Comparison of ENCODE assay signal across 19 mouse cellular contexts in genomic region chr13:40754091-40754490, GRCm38 (mm10). TPM values are rescaled to one million over a fixed set of nuclear protein-coding genes. Genes with fewer than 3 reads are reported as not detected.
A peak's percentile ranks its signal among the peaks of the same experiment; 100 is the strongest.
DNase-seq lines count a peak whose midpoint lies in the region.
"Had no signal": no experiment of that assay in that cellular context is flagged by ENCODE, and none has a peak within 500 bp of the region (broad histone marks: within the 10 kb centered on the region; RNA-seq: fewer than 3 reads in every experiment).

No protein-coding gene starts in this region.

- DNase-seq in heart, adult 11 months, result peak; percentile 59
- no peak for DNase-seq in heart, postnatal 10 days
- peak; percentile 55 for DNase-seq in heart, embryonic 10.5 days (ENCODE audit: low spot score)
- no peak for DNase-seq in heart, postnatal 4 days
- DNase-seq: adrenal gland, adult 2 months; adrenal gland, adult 8-10 months; adrenal gland, postnatal 10 days; adrenal gland, postnatal 14 days; adrenal gland, postnatal 25 days; adrenal gland, postnatal 36 days; B cell, adult 2 months; cerebellum, adult 11 months; cerebellum, adult 11-12 months; cerebellum, adult 18-20 months had no signal

- intact Hi-C loops in heart, postnatal 10 days (cut with DNase I), result no loop called here

- no peak overlapping the region for H3K27ac ChIP-seq in heart, embryonic 10.5 days

- H3K36me3 ChIP-seq in heart, embryonic 10.5 days, result no peaks in the 10 kb centered on the region
- H3K36me3 ChIP-seq: G1E had no signal

- no peaks in the 10 kb centered on the region for H3K27me3 ChIP-seq in heart, embryonic 10.5 days (ENCODE audit: insufficient read depth, poor library complexity, severe bottlenecking)
- H3K27me3 ChIP-seq: CH12.LX, Patski had no signal

- H3K4me1 ChIP-seq in heart, embryonic 10.5 days, result no peaks in the 10 kb centered on the region; the same call in 1 of the 2 replicates

- WGBS in heart, embryonic 10.5 days, result 89% methylated on average over 10 of the region's 10 CpGs

- H3K9me3 ChIP-seq in heart, embryonic 10.5 days, result no peaks in the 10 kb centered on the region
- H3K9me3 ChIP-seq: G1E had no signal

- H3K4me3 ChIP-seq in heart, embryonic 10.5 days, result no peak overlapping the region

RNA-seq across cellular contexts. Expression of gene Tfap2a, which starts 15.9 kb away (rescaled TPM):
- total RNA-seq in heart, postnatal 10 days (2021), result under 1 TPM; 0.22 TPM
- 1.0 and 1.6 TPM in 2 replicates for polyA plus RNA-seq in heart, embryonic 10.5 days (2016; fragmentation: Nextera tagmentation; extraction: Ambion mirVana)
- under 1 TPM in 1 of 2 experiments, not detected in 1; 0.27 TPM for total RNA-seq in heart, postnatal 4 days (2021)
- total RNA-seq: CH12.LX, MEL had no signal
- polyA plus RNA-seq: activated CD4-positive, CD25-positive, alpha-beta regulatory T cell, adult 4 months had no signal

Comparison
In these comparisons a context has a peak if more than half of its experiments do, and no peak if none do; other contexts are left out.
1. DNase-seq: peak in heart, adult 11 months (single experiment) and heart, embryonic 10.5 days (single experiment); none in heart, postnatal 10 days (0 of 2) and heart, postnatal 4 days (single experiment).